Mouse (Mus musculus) hindbrain, embryonic 14.5 days (tissue): ENCODE data around the gene Ttc9. TPM values are rescaled to one million over a fixed set of nuclear protein-coding genes. Genes with fewer than 3 reads are reported as not detected.

Experiments used
- ATAC-seq: fragments of 200-750 bp; cut with Nextera tagmentation; 2 replicates; pipeline ENCODE4 v1.8.0; 2017; ENCODE audit warnings: moderate number of reproducible peaks, mild to moderate bottlenecking, moderate TSS enrichment, moderate library complexity; ENCODE audit not compliant: low FRiP score
- DNase-seq: peaks from one replicate; pipeline ENCODE4 v3.0.0-alpha.2; 2015; ENCODE audit warnings: low spot score
- H3K27ac ChIP-seq: fragments of 300-500 bp; sonication (generic); 2 replicates; pipeline ENCODE4 v1.5.1; 2014; ENCODE audit warnings: mild to moderate bottlenecking, moderate library complexity
- H3K27me3 ChIP-seq: fragments of 300-500 bp; sonication (generic); 2 replicates; pipeline ENCODE4 v1.6.1; 2014; ENCODE audit warnings: mild to moderate bottlenecking, low read length, mixed read lengths; ENCODE audit not compliant: control insufficient read depth, insufficient read depth
- H3K36me3 ChIP-seq: fragments of 300-500 bp; sonication (generic); replicated peaks from 2 replicates; pipeline ENCODE4 v1.6.1; 2014; ENCODE audit not compliant: control insufficient read depth, insufficient read depth
- H3K4me1 ChIP-seq: fragments of 300-500 bp; sonication (generic); replicated peaks from 2 replicates; pipeline ENCODE4 v1.6.1; 2014; ENCODE audit warnings: antibody characterized with exemption, low read length, mixed read lengths; ENCODE audit not compliant: control insufficient read depth, insufficient read depth
- H3K4me2 ChIP-seq: fragments of 300-500 bp; sonication (generic); replicated peaks from 2 replicates; pipeline ENCODE4 v1.6.1; 2014; ENCODE audit warnings: mild to moderate bottlenecking, moderate library complexity
- H3K4me3 ChIP-seq: fragments of 300-500 bp; sonication (generic); replicated peaks from 2 replicates; pipeline ENCODE4 v1.5.1; 2014; ENCODE audit warnings: mild to moderate bottlenecking, low read length
- H3K9ac ChIP-seq: fragments of 300-500 bp; sonication (generic); 2 replicates; pipeline ENCODE4 v1.6.1; 2014
- H3K9me3 ChIP-seq: fragments of 300-500 bp; sonication (generic); 2 replicates; pipeline ENCODE4 v1.6.1; 2016; ENCODE audit warnings: low read length; ENCODE audit not compliant: control insufficient read depth
- WGBS: fragments of 180-500 bp; shearing (Covaris S2); extraction: QIAGEN DNeasy Blood & Tissue Kit; methylation state at CpG from one replicate; pipeline ENCODE4 v1.1.7; 2014; 5-methylcytosine and 5-hydroxymethylcytosine counted together
- polyA plus RNA-seq: library from polyadenylated mRNA; unstranded; fragments of >200 nt; fragmentation: Nextera tagmentation; extraction: Ambion mirVana; gene quantifications from 2 replicates; pipeline ENCODE4 v1.2.1, GENCODE M21; 2014

Gene Ttc9
- polyA plus RNA-seq, 1 experiment from 2014 or later: 13.0 TPM

DNA sequence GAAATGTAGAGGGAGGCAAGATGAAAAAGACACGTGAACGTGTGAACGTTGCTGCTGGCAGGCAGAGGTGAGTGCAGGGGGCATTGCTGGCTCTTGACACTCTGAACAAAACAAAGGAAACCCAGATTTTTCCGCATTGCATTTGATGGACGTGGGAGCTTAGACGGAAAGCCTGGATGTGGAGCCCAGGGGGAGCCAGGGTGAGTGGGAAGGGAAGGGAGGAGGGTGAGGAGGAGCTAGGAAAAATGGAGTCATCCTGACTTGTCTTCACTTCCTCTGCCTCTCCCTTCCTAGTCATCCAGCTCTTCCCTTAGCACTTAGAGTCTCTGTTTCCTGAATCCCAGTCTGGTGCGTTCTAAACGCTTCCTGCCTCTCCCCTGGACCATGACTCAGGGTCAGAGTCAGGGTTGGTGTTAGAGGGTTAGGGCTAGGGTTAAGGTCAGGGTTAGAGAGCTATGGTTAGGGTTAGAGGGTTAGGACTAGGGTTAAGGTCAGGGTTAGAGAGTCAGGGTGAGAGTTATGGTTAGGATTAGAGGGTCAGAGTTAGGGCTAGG lies 60.2 kb downstream of the Ttc9 start:
- Histone ChIP-seq H3K36me3 (no peaks in the 10 kb centered on the region), H3K4me2 (no peak overlapping the region), H3K27me3 (no peaks in the 10 kb centered on the region), H3K27ac (no peak overlapping the region), H3K9ac (no peak overlapping the region), H3K4me1 (peaks cover 5% of the 10 kb centered on the region), H3K9me3 (no peaks in the 10 kb centered on the region), H3K4me3 (no peak overlapping the region)
- DNase-seq (no peak), ATAC-seq (no peak)
- WGBS: 48% methylated on average over 8 of the region's 8 CpGs

DNA sequence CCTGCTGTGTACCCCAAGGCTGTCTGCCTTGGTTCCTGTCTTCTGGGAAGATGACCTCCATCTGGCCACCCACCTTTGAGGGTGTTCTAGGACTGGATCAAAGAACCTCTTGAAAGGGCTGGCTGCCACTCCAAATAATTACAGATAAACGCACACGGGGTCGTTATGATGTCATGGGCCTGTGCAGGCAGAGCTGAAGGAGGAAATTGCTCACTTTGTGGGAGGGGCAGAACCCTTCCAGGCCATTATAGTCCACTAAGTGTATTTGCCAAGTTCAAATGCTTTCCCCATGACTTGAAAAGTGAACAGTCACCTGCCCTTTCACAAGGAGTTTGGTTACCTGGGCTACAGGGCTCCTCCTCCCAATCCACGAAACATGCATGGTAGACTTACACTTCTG lies 67.0 kb downstream of the Ttc9 start:
- ATAC-seq: no peak
- Histone ChIP-seq H3K4me2 (no peak overlapping the region), H3K36me3 (no peaks in the 10 kb centered on the region), H3K9me3 (no peaks in the 10 kb centered on the region), H3K27me3 (no peaks in the 10 kb centered on the region), H3K4me3 (no peak overlapping the region), H3K27ac (no peak overlapping the region), H3K4me1 (no peaks in the 10 kb centered on the region), H3K9ac (no peak overlapping the region)
- WGBS: 81% methylated on average over 4 of the region's 4 CpGs
- no peak for DNase-seq

DNA sequence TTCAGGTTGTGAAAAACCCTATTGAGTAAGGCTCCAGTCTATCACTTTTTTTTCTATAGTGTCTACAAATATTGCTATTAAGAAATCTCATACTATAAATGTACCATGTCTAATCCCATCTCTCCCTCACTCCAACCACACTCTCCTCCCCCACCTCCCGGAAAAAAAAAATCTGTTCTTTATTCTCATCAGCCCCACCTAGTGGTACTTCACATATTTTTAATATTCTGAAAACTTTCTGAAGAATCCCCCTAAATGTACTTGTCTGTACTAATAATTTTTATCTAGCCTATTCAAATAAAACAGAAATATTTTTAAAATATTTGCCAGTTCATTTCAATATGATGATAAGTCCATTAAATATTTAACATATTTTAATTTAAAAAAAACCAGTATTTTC lies 71.9 kb downstream of the Ttc9 start:
- ATAC-seq (no peak), DNase-seq (peak; percentile 79)
- Histone ChIP-seq H3K4me1 (no peaks in the 10 kb centered on the region), H3K36me3 (no peaks in the 10 kb centered on the region), H3K4me3 (no peak overlapping the region), H3K9me3 (0 out of 2 replicates have a peak, but pooled peaks cover 6% of the 10 kb centered on the region), H3K27ac (no peak overlapping the region), H3K9ac (no peak overlapping the region), H3K4me2 (no peak overlapping the region), H3K27me3 (no peaks in the 10 kb centered on the region)
- WGBS: 0% methylated on average over 1 of the region's 1 CpGs

DNA sequence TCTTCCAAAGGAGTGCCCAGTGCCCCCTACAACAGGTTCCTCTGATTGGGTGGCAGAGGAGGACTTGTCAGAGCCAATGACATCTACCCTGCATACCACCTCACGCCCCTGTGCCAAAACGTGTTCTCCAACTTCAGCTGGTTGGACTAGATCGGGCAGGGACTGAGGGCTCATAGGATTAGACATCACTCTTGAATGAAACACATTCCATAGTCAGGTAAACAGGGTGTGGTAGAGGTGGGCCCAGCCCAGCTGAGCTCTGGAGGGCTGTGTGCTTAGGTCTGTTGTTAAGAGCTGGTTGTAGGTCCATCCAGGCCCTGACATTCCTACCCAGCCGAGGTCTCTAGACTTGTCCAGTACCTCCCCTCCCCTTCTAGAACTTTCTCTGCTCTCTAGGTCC lies 81.6 kb downstream of the Ttc9 start:
- Histone ChIP-seq H3K9ac (no peak overlapping the region), H3K36me3 (no peaks in the 10 kb centered on the region), H3K4me1 (no peaks in the 10 kb centered on the region), H3K4me2 (no peak overlapping the region), H3K27me3 (no peaks in the 10 kb centered on the region), H3K9me3 (0 out of 2 replicates have a peak, but pooled peaks cover 7% of the 10 kb centered on the region), H3K27ac (no peak overlapping the region), H3K4me3 (no peak overlapping the region)
- DNase-seq: no peak
- ATAC-seq: no peak
- 89% methylated on average over 4 of the region's 4 CpGs for WGBS

Other genes with a start within 250 kb of the Ttc9 start
- 0.27 and 0.41 TPM in 2 replicates for gene Adam4, start 209.3 kb upstream of the Ttc9 start, polyA plus RNA-seq
- gene Cox16, start 146.1 kb upstream of the Ttc9 start, polyA plus RNA-seq: 117 and 136 TPM in 2 replicates
- gene Gm20498, start 98.3 kb upstream of the Ttc9 start, polyA plus RNA-seq: 41.7 and 42.0 TPM in 2 replicates
- gene Synj2bp, start 98.3 kb upstream of the Ttc9 start, polyA plus RNA-seq: 32.0 and 37.6 TPM in 2 replicates
- gene Adam21, start 62.8 kb upstream of the Ttc9 start, polyA plus RNA-seq: 0.90 and 1.1 TPM in 2 replicates
- gene Med6, start 36.2 kb upstream of the Ttc9 start, polyA plus RNA-seq: 39.4 and 45.7 TPM in 2 replicates
- 13.3 and 14.7 TPM in 2 replicates for gene Map3k9, start 149.9 kb downstream of the Ttc9 start, polyA plus RNA-seq
- gene Pcnx, start 228.8 kb downstream of the Ttc9 start, polyA plus RNA-seq: 14.2 and 19.9 TPM in 2 replicates